Mouse (Mus musculus) cerebellum, adult 2 months (tissue): ENCODE measurements around the gene Fitm1. TPM values are rescaled to one million over a fixed set of nuclear protein-coding genes. Genes with fewer than 3 reads are reported as not detected.

ENCODE experiments used
- DNase-seq, 2 experiments: peaks; one replicate each; pipeline ENCODE4 v3.0.0; 2021
- H3K27ac ChIP-seq: fragments of 200-500 bp; 2 replicates; pipeline ENCODE4 v1.5.1; 2012; ENCODE audit warnings: low read length, control low read depth, inconsistent platforms; ENCODE audit not compliant: insufficient read depth
- H3K27me3 ChIP-seq: fragments of 200-500 bp; 2 replicates; pipeline ENCODE4 v1.6.1; 2012; ENCODE audit warnings: inconsistent platforms, mild to moderate bottlenecking, low read length, moderate library complexity; ENCODE audit not compliant: control insufficient read depth, insufficient read depth
- H3K4me1 ChIP-seq: fragments of 200-500 bp; 2 replicates; pipeline ENCODE4 v1.6.1; 2011; ENCODE audit warnings: low read length; ENCODE audit not compliant: control insufficient read depth, insufficient read depth
- H3K4me3 ChIP-seq: fragments of 200-500 bp; replicated peaks from 2 replicates; pipeline ENCODE3; 2011; ENCODE audit warnings: mild to moderate bottlenecking, low read depth, low read length, control low read depth; ENCODE audit not compliant: insufficient read depth
- CTCF ChIP-seq: fragments of 200-500 bp; IDR thresholded peaks from 2 replicates; pipeline ENCODE4 v1.5.1; 2011; ENCODE audit warnings: low read depth, mild to moderate bottlenecking, control low read depth, low read length, moderate library complexity, borderline replicate concordance; ENCODE audit not compliant: insufficient read depth
- POLR2A ChIP-seq: fragments of 200-500 bp; IDR thresholded peaks from 2 replicates; pipeline ENCODE4 v1.6.1; 2011; ENCODE audit warnings: low read length, control low read depth, borderline replicate concordance; ENCODE audit not compliant: insufficient read depth
- WGBS: fragments of 180-500 bp; shearing (Covaris S2); methylation state at CpG from one replicate; pipeline ENCODE4 v1.1.7; 2018; 5-methylcytosine and 5-hydroxymethylcytosine counted together
- polyA plus RNA-seq: library from polyadenylated mRNA; depleted of rRNA; stranded (reverse); fragments of >200 nt; gene quantifications from 2 replicates; pipeline ENCODE4 v1.2.3, GENCODE M21; 2012

Fitm1 gene
- polyA plus RNA-seq, 1 experiment, result not detected

DNA sequence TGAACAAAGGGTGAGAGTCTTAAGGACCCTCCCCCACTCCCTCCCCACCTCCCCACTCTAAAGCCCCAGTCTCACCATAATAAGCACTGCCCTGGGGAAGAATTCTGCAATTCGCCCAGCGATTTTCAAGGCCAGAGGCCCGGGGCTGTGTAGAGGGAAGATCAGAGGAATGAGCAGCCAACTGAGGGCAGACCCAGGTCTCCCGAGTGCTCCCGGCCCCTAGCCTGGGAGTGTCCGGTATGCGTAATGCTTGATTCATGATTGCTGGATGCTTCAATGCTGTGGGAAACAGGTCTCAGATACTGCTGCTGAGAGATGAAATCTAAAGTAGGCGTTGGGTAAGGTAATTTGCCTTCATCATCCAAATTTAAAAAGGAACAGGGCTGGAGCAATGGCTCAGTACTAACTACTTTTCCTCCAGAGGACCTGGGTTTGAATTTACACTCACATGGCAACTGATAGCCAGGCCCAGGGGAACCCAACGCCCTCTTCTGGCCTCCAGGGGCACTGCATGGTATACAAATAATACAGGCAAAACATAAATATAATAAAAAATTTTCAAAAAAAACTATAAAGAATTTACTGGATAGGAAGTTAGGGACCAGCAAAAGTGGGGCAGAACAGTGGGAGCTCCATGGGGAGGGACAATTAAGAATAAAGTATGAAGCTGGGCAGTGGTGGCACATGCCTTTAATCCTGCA, 6.7 kb downstream of the Fitm1 start:
- Histone ChIP-seq H3K27ac (no peak overlapping the region), H3K4me3 (no peak overlapping the region), H3K4me1 (peaks cover 3% of the 10 kb centered on the region; the same call in 1 of the 2 replicates), H3K27me3 (no peaks in the 10 kb centered on the region)
- TF ChIP-seq POLR2A (no peak), CTCF (peak; percentile 40; the same call in 1 of the 2 replicates)
- WGBS, result 80% methylated on average over 9 of the region's 9 CpGs
- no peak for DNase-seq

DNA sequence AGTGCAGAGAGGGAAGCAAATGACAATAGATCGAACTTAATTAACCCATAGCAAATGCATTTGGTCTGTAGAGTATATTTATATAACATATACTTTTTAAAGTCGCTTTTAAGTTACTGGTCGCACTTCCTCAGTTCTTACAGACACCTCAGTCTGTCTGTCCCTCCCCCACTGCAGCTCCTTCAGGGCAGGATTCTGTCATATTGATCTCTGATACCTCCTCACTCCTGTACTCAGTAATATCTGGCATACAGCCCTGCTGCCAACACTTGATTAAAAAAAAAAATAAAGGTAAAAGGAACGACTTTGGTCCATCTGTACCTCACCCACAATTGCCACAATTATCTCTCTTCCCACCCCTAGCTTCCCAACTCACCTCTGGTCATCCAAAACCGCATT, 8.9 kb downstream of the Fitm1 start:
- 0 out of 2 replicates have a peak overlapping the region, but pooled peaks have one; percentile 55 for H3K27ac ChIP-seq
- H3K4me3 ChIP-seq, result peak overlapping the region; percentile 90
- no peak for DNase-seq
- no peak for TF ChIP-seq CTCF
- no peak for TF ChIP-seq POLR2A
- peaks cover 3% of the 10 kb centered on the region; the same call in 1 of the 2 replicates for H3K4me1 ChIP-seq
- no peaks in the 10 kb centered on the region for H3K27me3 ChIP-seq
- WGBS, result 41% methylated on average over 5 of the region's 5 CpGs

DNA sequence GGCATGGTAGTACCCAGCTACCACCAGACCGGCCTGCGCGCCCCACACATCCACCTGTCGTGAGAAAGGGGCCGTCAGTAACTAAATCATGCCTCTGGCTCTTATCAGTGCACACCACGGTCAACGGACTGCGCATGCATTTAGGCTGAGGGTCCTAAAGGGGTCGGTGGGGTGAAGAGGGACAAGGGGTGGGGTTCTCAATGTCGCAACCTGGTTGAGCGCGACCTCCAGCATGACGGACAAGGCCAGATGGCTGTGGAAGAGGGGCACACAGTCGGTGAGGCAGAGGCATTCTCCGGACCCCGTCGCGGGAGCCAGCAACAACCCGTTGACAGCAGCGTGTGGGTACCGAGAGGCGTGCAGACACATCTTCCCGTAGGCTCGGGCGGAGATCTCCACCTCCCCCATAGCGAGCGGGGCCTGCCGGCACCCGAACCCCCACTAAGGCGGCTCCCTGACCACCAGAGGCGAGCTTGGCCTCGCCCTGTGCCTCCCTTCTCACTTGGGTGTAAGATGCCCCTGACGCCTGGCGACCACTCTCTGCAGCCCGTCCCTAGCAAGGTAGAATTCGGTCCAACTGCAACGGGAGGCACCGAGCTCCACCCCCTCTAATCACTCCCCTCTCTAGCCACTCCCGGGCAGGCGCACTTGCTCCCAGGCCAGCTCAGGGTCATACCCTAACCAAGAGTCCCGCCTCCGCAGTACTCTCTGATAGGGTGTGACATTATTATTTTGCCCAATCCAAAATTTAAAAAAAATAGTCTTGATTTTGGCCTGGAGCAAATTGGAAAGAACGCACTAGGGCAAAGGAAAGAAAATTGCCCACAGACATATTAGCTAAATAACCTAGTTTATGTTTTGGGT, 9.5 kb downstream of the Fitm1 start, which contains the start of gene Emc9:
TSS of gene Emc9 (minus strand) at position 601 of the 864 bp plus-strand sequence.
- Histone ChIP-seq H3K27ac (peak within 1 kb of the TSS; percentile 55), H3K4me3 (peak within 1 kb of the TSS; percentile 90), H3K4me1 (peaks cover 3% of the 10 kb centered on the region; the same call in 1 of the 2 replicates), H3K27me3 (no peaks in the 10 kb centered on the region)
- WGBS, result 2% methylated on average over 43 of the region's 43 CpGs
- peak; percentile 85 to 87 for DNase-seq
- peak; percentile 78; the same call in 1 of the 2 replicates for TF ChIP-seq POLR2A
- TF ChIP-seq CTCF, result no peak

DNA sequence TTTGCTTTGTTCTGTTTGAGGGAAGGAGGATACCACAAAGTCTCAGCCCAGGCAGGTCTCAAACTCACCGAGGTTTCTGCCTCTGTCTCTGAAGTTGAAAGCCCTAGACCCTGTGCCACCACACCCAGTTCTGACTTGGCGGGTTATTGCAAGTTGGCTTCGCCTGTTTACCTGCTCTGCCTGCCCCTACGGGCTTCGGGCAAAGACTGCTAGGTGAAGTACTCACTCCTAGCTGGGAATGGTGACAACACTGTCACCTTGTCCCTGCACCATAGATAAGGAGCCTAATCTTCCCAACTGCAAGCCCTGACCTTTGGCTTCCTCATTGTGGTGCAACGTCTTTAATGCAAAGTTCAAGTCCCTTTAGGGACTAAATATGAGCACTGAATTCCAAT, 10.1 kb downstream of the Fitm1 start:
- H3K27ac ChIP-seq, result peak overlapping the region; percentile 49
- peak in 1 of 2 experiments; percentile 35 for DNase-seq
- H3K4me1 ChIP-seq, result peaks cover 3% of the 10 kb centered on the region; the same call in 1 of the 2 replicates
- peak overlapping the region; percentile 90 for H3K4me3 ChIP-seq
- WGBS, result 65% methylated on average over 6 of the region's 6 CpGs
- no peaks in the 10 kb centered on the region for H3K27me3 ChIP-seq
- no peak for TF ChIP-seq POLR2A
- TF ChIP-seq CTCF, result no peak

DNA sequence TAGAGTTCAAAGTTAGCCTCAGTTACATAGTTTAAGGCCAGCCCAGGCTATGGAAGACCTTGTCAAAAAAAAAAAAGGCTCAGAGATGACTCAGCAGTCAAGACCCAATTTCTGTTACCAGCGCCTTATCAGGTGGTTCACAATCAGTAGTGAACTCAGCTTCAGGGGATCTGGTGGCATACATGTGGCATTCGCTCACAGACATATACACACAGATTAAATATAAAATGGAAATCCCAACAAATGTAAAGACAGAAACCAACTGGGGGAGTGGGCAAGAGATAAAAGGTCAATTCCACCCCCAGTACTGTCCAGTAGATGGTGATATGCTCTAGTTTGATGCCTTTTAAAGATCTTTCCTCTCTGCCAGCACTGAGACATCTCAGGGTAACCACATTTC, 10.7 kb downstream of the Fitm1 start:
- H3K27me3 ChIP-seq, result no peaks in the 10 kb centered on the region
- H3K4me1 ChIP-seq, result peaks cover 3% of the 10 kb centered on the region; the same call in 1 of the 2 replicates
- no peak overlapping the region for H3K4me3 ChIP-seq
- 97% methylated on average over 2 of the region's 2 CpGs for WGBS
- H3K27ac ChIP-seq, result no peak overlapping the region
- no peak for DNase-seq
- TF ChIP-seq CTCF, result no peak
- TF ChIP-seq POLR2A, result no peak

DNA sequence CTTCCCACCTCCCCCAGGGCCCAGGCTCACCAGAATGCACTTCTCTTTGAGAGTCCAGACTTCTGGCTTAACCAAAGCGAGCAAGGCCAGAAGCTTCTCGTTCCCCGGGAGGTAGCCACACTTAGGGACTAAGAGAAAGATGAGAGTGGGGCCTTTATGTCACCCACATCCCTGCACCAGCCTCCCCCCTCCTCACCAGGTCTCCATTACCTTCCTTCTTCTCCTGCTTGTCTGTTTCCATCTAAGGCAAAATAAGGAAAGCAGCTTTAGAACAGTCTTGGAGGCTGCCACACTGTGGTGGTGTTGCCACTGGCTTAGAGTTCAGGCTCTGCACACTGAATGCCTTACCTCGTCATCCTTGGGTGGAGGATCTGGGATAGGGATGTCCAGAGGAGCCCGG, 13.9 kb downstream of the Fitm1 start:
- DNase-seq, result no peak
- Histone ChIP-seq H3K4me1 (peaks cover 3% of the 10 kb centered on the region; the same call in 1 of the 2 replicates), H3K4me3 (no peak overlapping the region), H3K27me3 (no peaks in the 10 kb centered on the region), H3K27ac (no peak overlapping the region)
- 92% methylated on average over 5 of the region's 5 CpGs for WGBS
- TF ChIP-seq CTCF, result no peak

DNA sequence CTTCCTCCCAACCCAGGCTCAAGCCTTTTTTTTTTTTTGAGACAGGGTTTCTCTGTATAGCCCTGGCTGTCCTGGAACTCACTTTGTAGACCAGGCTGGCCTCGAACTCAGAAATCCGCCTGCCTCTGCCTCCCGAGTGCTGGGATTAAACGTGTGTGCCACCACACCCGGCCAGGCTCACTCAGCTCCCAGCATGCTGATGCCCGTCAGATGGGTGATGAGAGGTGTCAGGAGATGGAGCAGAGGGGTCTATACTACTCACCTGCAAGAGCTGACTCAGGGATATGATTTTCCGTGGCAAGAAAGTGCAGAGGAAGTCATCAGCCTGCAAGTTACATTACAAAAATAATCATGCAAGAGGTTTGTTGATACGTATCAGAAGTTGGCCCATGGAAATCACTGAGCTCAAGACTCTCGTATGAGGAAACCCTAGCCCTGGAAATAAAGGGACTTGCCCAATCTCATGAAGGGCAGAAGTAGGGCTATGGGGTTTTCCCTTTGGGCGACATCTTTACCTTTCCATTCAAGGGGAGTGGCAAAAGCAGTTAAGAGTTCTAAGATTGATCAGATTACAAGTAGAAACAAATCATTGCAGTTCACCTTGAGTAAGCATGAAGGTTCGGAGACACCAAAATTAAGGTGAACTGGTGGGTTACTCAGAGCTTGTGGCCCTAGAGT, 14.5 kb downstream of the Fitm1 start:
- Histone ChIP-seq H3K27ac (no peak overlapping the region), H3K4me3 (no peak overlapping the region), H3K4me1 (peaks cover 3% of the 10 kb centered on the region; the same call in 1 of the 2 replicates), H3K27me3 (no peaks in the 10 kb centered on the region)
- 84% methylated on average over 11 of the region's 11 CpGs for WGBS
- TF ChIP-seq POLR2A (no peak), CTCF (no peak)
- no peak for DNase-seq
